Mouse (Mus musculus) forebrain, embryonic 16.5 days (tissue): ENCODE measurements around the gene Cyfip2. TPM values are rescaled to one million over a fixed set of nuclear protein-coding genes. Genes with fewer than 3 reads are reported as not detected.

Experiments used
- ATAC-seq: fragments of 200-750 bp; cut with Nextera tagmentation; 2 replicates; pipeline ENCODE4 v1.8.0; 2017; ENCODE audit warnings: mild to moderate bottlenecking, moderate library complexity
- H3K27ac ChIP-seq: fragments of 300-500 bp; sonication (generic); 2 replicates; pipeline ENCODE4 v1.5.1; 2014; ENCODE audit warnings: low read length, control low read depth
- H3K27me3 ChIP-seq: fragments of 300-500 bp; sonication (generic); replicated peaks from 2 replicates; pipeline ENCODE4 v1.6.1; 2014; ENCODE audit warnings: low read length; ENCODE audit not compliant: control insufficient read depth, insufficient read depth
- H3K36me3 ChIP-seq: fragments of 300-500 bp; sonication (generic); 2 replicates; pipeline ENCODE4 v1.6.1; 2014; ENCODE audit not compliant: control insufficient read depth, insufficient read depth
- H3K4me1 ChIP-seq: fragments of 300-500 bp; sonication (generic); replicated peaks from 2 replicates; pipeline ENCODE4 v1.6.1; 2014; ENCODE audit warnings: low read length; ENCODE audit not compliant: control insufficient read depth, insufficient read depth
- H3K4me2 ChIP-seq: fragments of 300-500 bp; sonication (generic); 2 replicates; pipeline ENCODE4 v1.6.1; 2014; ENCODE audit warnings: mild to moderate bottlenecking, low read length, control low read depth
- H3K4me3 ChIP-seq: fragments of 300-500 bp; sonication (generic); replicated peaks from 2 replicates; pipeline ENCODE4 v1.5.1; 2014; ENCODE audit warnings: mild to moderate bottlenecking, low read length, control low read depth
- H3K9ac ChIP-seq: fragments of 300-500 bp; sonication (generic); replicated peaks from 2 replicates; pipeline ENCODE4 v1.6.1; 2014; ENCODE audit warnings: low read depth, low read length, control low read depth
- H3K9me3 ChIP-seq: fragments of 300-500 bp; sonication (generic); 2 replicates; pipeline ENCODE4 v1.6.1; 2016; ENCODE audit warnings: low read length; ENCODE audit not compliant: control insufficient read depth
- WGBS: fragments of 180-500 bp; shearing (Covaris S2); extraction: QIAGEN DNeasy Blood & Tissue Kit; methylation state at CpG from one replicate; pipeline ENCODE4 v1.1.7; 2014; 5-methylcytosine and 5-hydroxymethylcytosine counted together
- polyA plus RNA-seq: library from polyadenylated mRNA; unstranded; fragments of >200 nt; fragmentation: Nextera tagmentation; extraction: Ambion mirVana; gene quantifications from 2 replicates; pipeline ENCODE4 v1.2.1, GENCODE M21; 2015

The Cyfip2 gene
- polyA plus RNA-seq, 1 experiment from 2014 or later = 88.4 TPM

DNA sequence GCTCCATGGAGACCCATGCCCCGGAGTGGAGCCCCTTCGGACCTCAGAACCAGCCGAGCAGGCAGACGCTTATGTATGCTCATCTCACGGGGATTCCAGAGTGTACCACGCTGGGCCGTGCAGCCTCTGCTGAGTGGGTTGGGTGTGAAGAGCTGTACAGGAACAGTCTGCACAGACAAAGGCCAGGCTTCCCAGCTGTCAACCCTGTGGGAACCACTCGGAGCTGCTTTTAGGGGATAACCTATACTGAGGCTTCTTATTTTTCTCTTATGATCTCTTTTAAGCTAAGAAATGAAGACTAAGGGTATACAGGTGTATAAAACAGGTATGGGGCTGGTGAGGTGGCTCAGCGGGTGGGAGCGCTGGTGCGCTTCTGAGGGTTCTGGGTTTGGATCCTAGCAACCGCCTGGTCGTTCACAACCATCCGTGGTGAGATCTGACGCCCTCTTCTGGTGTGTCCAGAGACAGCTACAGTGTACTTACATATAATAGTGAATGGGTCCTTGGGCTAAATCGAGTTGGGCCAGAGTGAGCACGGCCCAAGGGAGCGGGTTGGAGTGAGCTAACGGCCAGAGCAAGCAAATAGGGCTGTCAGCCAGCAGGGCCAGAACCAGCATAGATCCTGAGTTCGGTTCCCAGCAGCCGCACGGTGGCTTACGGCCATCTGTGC is 10.9 kb downstream of the Cyfip2 start:
- H3K4me1 ChIP-seq = no peaks in the 10 kb centered on the region
- H3K27me3 ChIP-seq = no peaks in the 10 kb centered on the region
- H3K9me3 ChIP-seq = no peaks in the 10 kb centered on the region
- no peak overlapping the region for H3K9ac ChIP-seq
- H3K4me3 ChIP-seq = no peak overlapping the region
- 0 out of 2 replicates have a peak, but pooled peaks have one; percentile 28 for ATAC-seq
- H3K36me3 ChIP-seq = no peaks in the 10 kb centered on the region
- no peak overlapping the region for H3K27ac ChIP-seq
- WGBS = 82% methylated on average over 23 of the region's 23 CpGs
- no peak overlapping the region for H3K4me2 ChIP-seq

DNA sequence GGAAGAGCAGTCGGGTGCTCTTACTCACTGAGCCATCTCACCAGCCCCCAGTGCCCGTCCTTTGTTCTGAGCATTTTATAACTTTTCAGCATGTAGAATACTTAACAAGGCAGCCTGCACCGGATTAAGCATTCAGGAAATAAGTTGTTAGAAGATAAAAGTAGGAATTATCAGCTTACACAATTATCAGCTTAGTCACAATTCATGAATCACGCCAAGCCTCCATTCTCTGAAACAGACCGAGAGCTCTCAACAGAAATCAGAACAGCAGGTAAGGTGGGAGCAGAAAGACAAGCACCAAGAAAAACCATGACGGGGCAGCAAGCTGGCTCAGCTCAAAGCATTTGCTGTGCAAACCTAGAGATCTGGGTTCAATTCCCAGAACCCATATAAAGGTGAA is 12.8 kb downstream of the Cyfip2 start:
- WGBS = 37% methylated on average over 6 of the region's 6 CpGs
- Histone ChIP-seq H3K27me3 (no peaks in the 10 kb centered on the region), H3K4me3 (no peak overlapping the region), H3K36me3 (no peaks in the 10 kb centered on the region), H3K9me3 (no peaks in the 10 kb centered on the region), H3K27ac (no peak overlapping the region), H3K9ac (no peak overlapping the region), H3K4me2 (no peak overlapping the region), H3K4me1 (no peaks in the 10 kb centered on the region)
- ATAC-seq = no peak

DNA sequence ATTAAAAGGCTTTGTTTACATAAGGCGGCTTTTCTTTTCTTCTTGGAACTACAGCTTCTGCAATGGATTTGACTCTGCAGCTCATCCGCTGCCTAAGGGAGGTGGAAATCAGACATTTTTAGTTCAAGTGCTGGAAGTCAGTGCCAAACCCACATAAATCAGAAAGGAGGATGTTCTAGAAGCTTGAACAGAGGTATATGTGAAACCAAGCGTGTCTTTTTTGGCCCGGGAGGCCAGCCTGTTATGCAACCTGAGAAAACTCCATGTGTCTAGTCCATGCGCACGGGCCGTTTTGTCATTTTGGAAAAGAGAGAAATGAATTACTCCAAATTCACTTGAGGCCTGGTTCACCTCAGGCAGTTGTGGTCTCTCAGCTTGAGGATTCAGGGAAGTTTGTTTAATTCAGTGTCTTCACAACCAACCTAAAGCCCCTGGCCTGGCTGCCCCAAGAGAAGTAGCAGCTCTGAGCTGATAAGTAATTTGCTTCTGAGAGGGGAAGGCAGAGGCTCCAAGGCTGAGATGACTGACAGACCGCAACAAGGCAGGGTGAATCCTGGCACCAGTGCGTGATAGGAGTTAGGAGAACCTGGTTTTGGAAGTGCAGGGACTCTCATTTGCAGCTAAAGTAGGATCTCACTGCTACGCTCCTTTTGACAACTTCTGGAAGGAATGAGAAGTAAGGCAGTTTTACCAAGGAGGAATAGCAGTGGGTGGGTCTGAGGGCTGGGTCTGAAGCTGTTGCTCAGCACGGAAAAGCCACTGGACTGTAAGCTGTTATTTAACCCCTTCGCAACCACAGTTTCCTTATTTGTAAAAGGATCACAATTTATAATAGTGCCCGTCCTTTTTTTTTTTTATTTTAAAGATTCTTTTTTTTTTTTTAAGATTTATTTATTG is 13.5 kb downstream of the Cyfip2 start:
- no peaks in the 10 kb centered on the region for H3K9me3 ChIP-seq
- 79% methylated on average over 13 of the region's 13 CpGs for WGBS
- H3K36me3 ChIP-seq = no peaks in the 10 kb centered on the region
- no peak for ATAC-seq
- H3K27ac ChIP-seq = no peak overlapping the region
- H3K4me2 ChIP-seq = no peak overlapping the region
- H3K9ac ChIP-seq = no peak overlapping the region
- H3K4me3 ChIP-seq = no peak overlapping the region
- no peaks in the 10 kb centered on the region for H3K27me3 ChIP-seq
- no peaks in the 10 kb centered on the region for H3K4me1 ChIP-seq

DNA sequence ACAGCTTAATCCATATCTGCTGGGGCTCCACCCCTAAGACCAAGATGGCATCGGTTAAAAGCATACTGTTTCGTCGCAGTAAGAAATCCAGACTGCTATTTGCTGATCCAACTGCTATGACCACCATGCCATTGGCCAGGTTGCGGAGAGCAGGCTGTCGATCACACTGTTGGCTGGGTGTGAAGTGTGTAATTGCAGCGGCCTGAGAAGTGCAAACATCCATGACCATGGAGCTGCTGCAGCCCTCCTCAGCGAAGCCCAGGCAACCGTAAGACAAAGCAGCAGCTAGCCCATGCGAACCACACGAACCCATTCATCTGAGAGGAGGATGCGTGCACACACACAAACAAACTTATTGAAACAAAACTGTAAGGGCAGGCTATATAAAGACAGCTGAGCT is 18.3 kb downstream of the Cyfip2 start:
- Histone ChIP-seq H3K4me2 (no peak overlapping the region), H3K4me1 (peaks cover 7% of the 10 kb centered on the region), H3K4me3 (no peak overlapping the region), H3K9ac (no peak overlapping the region), H3K36me3 (peaks cover 1% of the 10 kb centered on the region; the same call in 1 of the 2 replicates), H3K9me3 (no peaks in the 10 kb centered on the region), H3K27ac (no peak overlapping the region), H3K27me3 (no peaks in the 10 kb centered on the region)
- 77% methylated on average over 11 of the region's 11 CpGs for WGBS
- ATAC-seq = no peak

DNA sequence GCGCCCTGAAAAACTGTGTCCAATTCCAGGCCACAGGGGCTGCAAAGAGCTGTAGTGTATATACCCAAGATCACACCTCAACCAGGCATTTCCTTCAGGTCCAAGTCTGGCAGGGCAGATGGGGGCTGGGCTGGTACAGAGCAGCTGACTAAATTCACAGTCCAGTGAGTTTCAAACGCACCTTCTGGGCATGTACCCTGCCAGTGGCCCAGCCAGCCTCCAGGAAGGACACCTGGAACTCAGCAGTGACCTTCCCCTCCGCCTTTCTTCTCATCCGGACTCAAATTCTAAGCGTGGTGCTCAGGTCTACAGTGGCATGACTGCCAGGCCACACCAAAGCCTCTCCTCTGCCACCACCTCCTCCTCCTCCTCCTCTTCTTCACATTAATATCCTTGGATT is 19.2 kb downstream of the Cyfip2 start:
- Histone ChIP-seq H3K27ac (no peak overlapping the region), H3K27me3 (no peaks in the 10 kb centered on the region), H3K36me3 (peaks cover 5% of the 10 kb centered on the region), H3K9me3 (no peaks in the 10 kb centered on the region), H3K4me3 (no peak overlapping the region), H3K4me1 (peaks cover 7% of the 10 kb centered on the region), H3K4me2 (no peak overlapping the region), H3K9ac (no peak overlapping the region)
- ATAC-seq = no peak
- 91% methylated on average over 5 of the region's 5 CpGs for WGBS

DNA sequence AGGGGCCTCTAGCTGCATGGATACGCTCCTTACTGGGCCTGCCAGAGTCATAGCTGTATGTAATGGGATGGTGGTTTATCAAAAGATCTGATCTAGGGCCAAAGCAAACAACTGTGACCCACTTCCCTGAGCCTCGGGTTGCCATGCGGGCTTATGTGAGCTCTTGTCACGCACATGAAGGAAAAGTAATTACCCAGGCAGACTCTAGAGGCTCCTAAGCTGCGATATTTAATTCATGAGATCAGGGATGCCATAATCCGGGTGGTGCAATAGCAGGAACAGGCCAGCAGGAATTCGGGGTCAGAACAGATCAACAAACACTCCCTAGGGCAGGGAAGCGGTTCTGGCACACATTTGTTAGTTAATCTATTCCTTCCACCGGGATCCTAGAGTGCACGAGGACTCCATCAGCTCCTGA is 21.7 kb downstream of the Cyfip2 start:
- H3K27ac ChIP-seq = no peak overlapping the region
- H3K9ac ChIP-seq = no peak overlapping the region

DNA sequence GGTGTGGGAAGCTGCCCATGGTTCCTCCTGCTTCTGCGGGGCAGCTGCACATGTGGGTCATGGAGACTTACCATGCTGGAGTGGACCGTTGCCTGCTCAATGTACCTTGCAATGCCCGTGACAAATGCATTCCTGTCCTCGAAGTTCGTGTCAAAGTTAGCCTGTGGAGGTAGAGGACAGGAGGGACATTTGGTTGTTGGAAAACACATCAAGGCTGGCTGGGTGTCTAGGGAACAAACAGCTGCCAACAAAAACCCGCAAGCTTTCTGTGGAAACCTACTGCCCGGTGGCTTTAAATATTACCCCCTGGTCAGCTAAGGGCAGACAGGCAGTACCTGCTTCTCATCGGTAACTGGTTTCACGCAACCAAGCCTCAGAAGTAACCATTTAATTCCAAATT is 23.1 kb downstream of the Cyfip2 start:
- no peak overlapping the region for H3K9ac ChIP-seq
- ATAC-seq = no peak
- no peaks in the 10 kb centered on the region for H3K9me3 ChIP-seq
- H3K36me3 ChIP-seq = peaks cover 5% of the 10 kb centered on the region
- H3K4me1 ChIP-seq = peaks cover 10% of the 10 kb centered on the region
- H3K27ac ChIP-seq = no peak overlapping the region
- WGBS = 92% methylated on average over 9 of the region's 9 CpGs
- no peak overlapping the region for H3K4me3 ChIP-seq
- H3K27me3 ChIP-seq = no peaks in the 10 kb centered on the region
- no peak overlapping the region for H3K4me2 ChIP-seq

More for the DNA sequence above, 21.7 kb downstream of the Cyfip2 start:
- WGBS = 47% methylated on average over 10 of the region's 10 CpGs
- Histone ChIP-seq H3K9me3 (no peaks in the 10 kb centered on the region), H3K4me3 (no peak overlapping the region), H3K36me3 (peaks cover 5% of the 10 kb centered on the region), H3K27me3 (no peaks in the 10 kb centered on the region), H3K4me2 (no peak overlapping the region), H3K4me1 (peaks cover 10% of the 10 kb centered on the region)
- peak; percentile 49 for ATAC-seq

DNA sequence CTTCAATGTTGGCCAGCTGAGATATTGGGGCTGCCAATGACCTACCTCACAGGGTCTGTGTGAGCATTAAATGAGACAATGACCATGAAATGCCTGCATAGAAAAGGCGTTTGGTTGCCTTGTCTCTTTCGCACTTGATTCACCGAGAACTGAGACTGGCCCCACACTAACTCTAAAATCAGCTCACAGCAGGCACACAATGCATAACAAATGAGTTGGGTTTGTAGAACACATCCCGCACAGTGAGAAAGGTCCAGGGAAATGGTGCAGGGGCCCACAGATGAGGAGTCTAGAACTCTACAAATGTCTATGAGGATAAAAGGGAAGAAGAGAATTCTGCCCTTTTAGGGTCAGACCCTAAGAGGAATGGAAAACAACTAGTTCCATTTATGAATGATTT is 23.6 kb downstream of the Cyfip2 start:
- 64% methylated on average over 4 of the region's 4 CpGs for WGBS
- ATAC-seq = no peak
- H3K4me3 ChIP-seq = no peak overlapping the region
- H3K4me2 ChIP-seq = no peak overlapping the region
- H3K27me3 ChIP-seq = no peaks in the 10 kb centered on the region
- peaks cover 10% of the 10 kb centered on the region for H3K4me1 ChIP-seq
- H3K9ac ChIP-seq = no peak overlapping the region
- no peaks in the 10 kb centered on the region for H3K9me3 ChIP-seq
- peaks cover 5% of the 10 kb centered on the region for H3K36me3 ChIP-seq
- H3K27ac ChIP-seq = no peak overlapping the region

DNA sequence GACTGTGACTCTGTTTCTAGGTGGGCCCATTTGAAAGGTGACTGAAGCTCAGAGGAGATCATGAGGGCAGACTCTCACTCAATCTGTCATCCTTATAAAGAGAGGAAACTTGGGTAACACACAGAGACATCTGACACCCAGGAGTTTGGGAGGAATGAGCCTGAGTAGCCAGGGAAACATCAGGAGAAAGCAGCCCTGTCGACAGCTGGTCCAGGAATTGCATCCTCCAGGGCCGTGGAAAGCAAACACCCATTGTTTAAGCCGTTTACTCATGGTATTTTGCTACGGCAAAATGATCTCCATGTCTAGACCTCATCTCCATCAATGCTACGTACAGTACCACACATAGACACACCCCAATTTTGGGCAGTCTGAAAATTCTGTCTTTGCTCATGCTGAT is 24.6 kb downstream of the Cyfip2 start:
- Histone ChIP-seq H3K4me3 (no peak overlapping the region), H3K4me2 (no peak overlapping the region), H3K9me3 (no peaks in the 10 kb centered on the region), H3K36me3 (peaks cover 12% of the 10 kb centered on the region), H3K4me1 (peaks cover 10% of the 10 kb centered on the region), H3K27me3 (no peaks in the 10 kb centered on the region), H3K27ac (no peak overlapping the region), H3K9ac (no peak overlapping the region)
- WGBS = 83% methylated on average over 5 of the region's 5 CpGs
- ATAC-seq = no peak
